Mouse (Mus musculus) retina, embryonic 14.5 days (tissue): ENCODE measurements around the gene Pcsk7.

Source experiments
- DNase-seq: peaks from one replicate; pipeline ENCODE4 v3.0.0-alpha.2; 2015; ENCODE audit warnings: low spot score

Gene Pcsk7

DNA sequence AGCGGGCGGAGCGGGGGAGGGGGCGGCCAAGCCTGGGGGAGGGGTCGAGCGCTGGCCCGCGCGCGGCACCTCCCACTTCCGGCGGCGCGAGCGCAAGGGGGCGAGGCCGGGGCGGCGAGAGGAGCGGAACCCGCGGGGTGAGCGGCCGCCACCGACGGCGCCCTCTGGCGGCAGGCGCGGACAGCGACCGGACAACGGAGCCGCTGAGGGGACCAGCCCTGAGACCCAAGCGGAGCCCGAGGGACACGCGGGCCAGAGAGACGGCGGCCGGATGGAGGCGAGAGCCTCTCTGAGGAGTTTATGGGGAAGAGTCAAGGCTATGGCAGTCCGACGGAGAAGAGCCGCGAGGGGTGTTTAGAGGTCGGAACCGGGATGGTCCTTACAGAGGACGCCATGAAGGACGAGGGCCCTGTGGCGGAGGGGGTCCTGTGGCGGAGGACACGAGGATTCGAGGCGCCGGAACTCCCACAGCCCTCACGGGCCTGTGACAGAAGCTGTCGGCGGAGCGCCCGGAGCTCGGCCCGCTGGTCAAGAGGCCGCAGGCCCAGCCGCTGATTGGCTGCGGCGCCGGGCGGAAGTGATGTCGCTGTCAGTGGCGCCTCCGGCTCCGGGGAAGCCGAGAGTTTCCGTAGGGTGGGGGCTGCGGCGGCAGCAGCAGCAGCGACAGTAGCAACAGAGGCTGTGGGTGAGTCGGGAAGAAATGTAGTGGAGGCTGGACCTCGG, at the start of gene Pcsk7, which contains the start of gene Rnf214:
Gene Pcsk7 (plus strand): TSS at position 143 of the 723 bp plus-strand sequence.
Gene Rnf214 (minus strand): TSS at position 557 of the 723 bp plus-strand sequence.
- DNase-seq, result peak; percentile 91

- no peak for DNase-seq
Observed at GRCm38 (mm10) chr9:45859364-45859763, 46.9 kb upstream of the Pcsk7 start.

DNA sequence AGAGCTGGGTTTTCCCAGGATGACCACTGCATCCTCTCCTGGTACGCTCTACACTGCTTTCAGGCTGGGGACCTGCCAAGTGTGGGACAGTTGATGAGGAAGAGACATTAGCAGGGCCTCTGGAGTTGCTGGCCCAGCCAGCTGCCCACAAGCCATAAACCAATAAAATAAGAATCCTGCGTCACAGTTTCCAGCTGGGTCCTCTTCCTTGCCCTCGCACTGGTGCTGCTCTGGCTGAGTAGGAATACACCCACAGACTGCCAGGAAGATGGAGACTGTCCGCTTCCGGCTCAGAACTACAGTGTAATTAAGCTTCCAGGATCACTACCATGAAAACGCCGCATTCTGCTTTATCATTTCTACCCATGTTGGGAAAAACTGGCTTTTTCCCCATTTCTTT, 44.5 kb upstream of the Pcsk7 start:
- no peak for DNase-seq

DNA sequence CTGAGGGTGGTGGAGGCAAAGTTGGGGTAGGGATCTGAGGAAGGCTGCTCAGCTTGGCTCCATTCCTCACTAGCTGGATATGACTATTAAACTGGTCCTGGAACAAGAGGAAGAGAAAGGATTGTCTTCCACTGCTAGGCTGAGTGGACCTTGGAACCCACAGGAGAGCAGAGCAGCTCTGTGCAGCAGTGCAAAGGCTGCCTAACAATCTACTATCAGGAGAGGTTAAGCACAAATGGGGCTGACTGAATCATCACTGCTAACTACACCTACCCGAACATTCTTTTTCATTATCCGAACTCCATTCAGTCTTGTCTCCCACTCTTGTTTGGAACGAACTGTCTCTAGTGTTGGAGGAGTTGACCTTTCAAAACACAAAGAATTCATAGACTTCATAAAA, 37.1 kb upstream of the Pcsk7 start:
- DNase-seq, result no peak

DNA sequence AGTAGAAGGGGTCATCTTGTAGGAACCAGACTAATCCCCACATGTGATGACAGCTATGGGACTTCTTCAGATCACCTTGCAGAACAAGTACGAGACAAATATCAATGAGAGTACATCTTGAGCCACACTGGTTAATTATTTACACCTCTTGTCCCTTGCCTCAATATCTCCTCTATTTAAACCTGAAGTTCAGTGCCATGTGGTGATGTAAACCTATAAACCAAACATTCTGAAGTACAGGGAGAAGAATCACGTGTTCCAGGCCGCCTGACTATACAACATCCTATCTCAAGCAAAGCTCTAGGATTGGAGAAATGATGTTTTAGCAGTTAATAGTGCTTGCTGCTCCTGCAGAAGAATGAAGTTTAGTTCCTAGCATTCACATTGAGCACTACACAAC, 36.0 kb upstream of the Pcsk7 start:
- DNase-seq, result no peak

DNA sequence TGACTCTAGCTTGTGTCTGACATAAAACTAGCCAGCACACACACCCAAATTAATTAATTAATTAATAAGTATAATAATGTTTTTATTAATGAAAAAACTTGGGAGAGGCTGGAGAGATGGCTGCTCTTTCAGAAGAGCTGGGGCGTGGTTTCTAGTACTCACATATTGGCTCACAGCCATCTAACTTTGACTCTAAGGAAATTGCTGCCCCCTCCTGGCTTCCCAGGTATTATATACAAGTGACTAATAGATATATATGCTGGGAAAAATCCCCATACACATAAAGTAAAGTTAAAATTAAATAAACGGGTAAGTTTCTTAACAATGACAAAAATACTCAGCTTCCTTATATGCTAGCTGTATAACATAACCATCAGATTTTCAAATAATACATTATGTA, 28.4 kb upstream of the Pcsk7 start:
- DNase-seq, result peak; percentile 22

DNA sequence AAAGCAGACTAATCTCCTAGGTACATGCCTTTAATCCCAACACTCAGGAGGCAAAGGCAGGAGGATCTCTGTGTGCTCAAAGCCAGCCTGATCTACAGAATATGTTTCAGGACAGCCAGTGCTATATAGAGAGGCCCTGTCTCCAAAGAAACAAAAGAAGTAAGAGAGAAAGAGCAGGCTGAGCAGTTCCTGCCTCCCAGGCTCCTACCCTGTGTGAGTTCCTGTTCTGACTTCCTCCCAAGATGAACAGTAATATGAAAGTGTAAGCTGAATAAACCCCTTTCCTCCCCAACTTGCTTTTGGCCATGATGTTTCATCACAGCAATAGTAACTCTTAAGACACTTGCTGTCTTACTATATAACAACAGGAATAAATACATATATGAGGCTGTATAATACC, 12.6 kb upstream of the Pcsk7 start:
- DNase-seq, result no peak

DNA sequence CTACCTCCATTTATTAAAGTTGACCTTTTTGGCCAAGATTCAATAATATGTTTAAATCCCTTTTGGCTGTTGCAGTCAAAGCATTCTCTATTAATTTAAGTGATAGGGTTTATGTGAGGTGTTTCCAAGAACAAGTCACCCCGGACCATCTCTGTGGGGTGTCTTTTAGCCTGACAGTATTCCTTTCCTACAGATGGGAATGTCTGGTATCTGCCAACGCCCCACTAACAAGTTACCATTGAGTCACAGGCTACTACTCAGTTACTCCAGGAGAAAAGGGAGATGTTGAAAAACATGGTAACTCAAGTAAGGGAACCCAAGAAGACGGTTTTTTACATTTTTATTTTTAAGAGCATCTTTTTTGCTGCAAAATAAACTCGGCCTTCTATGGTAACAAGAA, 1.1 kb upstream of the Pcsk7 start:
- no peak for DNase-seq

DNA sequence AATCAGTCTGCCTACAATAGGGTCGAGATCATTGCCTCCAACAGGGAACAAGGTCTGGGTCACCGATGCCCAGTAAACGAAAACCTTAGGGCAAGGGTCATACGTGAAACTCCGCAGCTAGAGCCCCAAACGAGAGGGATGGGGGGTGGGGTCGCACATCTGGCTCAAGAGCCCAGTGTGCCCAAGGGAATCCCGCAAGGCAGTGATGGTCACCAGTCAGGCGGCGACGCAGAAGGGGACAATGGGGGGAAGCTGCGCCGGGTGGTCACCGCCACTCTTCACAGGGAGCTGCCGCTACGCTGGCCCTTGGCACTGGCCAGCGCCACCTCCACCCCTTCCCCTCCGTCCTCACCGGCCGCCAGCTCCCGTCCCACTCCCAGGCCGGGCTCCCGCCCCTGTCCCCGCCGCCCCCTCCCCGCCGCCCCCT, 473 bp upstream of the Pcsk7 start:
- peak; percentile 61 for DNase-seq

GRCm38 (mm10) chr9:45907078-45907428, 756 bp downstream of the Pcsk7 start:
- no peak for DNase-seq

DNA sequence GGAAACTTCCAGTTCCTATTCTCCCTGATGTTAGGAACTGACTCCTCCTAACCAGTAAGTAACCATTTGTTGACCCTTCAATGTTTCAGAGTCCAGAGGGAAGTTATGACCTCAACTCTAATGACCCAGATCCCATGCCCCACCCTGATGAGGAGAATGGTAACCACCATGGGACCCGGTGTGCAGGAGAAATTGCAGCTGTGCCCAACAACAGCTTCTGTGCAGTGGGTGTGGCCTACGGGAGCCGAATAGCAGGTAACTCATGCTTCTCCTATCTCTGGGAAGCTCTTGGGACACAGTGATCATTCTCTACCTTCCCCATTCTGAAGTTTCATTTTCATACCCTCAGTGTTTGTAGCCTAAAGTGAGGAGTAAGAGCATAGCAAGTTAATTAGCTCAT, 4.7 kb downstream of the Pcsk7 start:
- no peak for DNase-seq

DNA sequence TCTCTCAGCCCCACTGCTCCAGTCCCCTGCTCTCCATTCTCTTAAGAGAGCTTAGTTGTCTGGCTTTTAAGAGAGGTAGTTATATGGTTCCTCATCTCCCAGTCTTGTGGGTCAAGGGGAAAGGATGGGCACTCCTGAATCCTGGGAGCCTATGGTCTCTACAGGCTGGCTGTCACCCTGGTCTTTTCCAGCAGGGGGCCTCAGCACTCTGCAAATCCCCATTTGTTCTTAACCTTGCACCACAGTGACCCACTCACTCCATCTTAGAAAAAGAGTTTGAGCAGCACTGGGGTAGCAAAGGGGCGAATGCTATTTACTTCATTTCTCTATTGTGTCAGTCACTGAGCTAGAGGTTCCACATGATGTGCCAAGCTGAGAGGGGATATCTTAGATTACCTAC, 5.4 kb downstream of the Pcsk7 start:
- DNase-seq, result peak; percentile 66

DNA sequence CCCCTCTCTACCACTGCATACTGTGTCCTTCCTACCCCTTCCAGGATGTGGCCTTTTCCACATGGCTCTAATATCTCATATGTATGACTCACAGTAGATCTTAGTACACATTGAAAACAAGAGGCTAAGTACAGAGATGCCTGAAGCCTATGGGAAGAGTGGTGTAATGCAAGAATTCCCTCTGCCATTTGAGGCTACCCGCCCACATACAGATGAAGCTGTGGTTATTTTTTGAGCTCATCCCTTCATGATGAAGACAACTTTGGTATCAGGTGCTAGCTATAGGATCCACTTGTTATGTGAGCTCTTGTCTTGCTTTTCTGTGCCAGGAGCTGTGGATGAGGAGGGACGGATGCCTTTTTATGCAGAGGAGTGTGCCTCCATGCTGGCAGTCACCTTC, 9.4 kb downstream of the Pcsk7 start:
- no peak for DNase-seq

DNA sequence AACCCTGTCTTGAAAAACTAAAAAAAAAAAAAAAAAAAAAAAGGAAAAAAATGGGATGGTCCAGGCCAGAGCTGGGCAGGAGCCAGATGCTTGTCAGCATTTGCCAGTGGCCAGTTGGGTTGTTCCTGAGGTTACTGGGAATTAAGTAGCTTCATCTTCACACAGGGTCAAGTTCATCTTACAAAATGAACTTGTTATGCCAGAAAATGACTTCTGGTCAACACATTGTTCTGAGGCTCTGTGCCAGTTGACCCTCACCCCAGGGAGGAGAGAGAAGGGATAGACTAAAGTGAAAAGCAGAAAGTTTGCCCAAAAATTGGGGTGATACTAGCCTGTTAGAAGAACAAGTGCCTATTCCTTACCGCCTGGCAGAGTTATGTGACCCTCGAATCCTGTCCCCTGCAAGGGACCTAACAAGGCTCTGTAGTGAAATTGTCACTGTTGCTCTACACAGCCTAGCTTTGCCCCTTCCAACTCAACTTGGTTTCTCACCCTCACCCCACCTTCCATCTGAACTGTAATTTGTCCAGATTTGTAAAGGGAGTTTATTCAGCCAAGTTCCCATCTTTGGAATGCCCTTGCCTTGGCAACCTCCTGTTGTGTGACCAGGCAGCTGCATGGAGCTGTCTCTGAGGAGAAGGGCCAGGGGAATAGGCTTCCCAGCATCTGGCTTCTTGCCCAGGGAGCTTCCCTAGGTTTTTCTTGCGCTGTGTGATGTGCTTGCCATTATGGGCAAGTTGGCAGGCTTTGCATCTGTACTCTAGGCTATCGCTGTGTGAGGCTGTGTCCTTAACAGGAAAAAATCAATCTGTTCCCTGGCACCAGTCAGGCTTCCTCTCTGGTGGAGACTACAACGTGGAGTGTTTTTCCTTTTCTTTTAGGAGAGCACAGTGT, 11.0 kb downstream of the Pcsk7 start:
- DNase-seq, result no peak

GRCm38 (mm10) chr9:45919895-45920294, 13.6 kb downstream of the Pcsk7 start:
- no peak for DNase-seq

GRCm38 (mm10) chr9:45929285-45929684, 23.0 kb downstream of the Pcsk7 start:
- no peak for DNase-seq

- no peak for DNase-seq
Observed at GRCm38 (mm10) chr9:45931958-45932357, 25.7 kb downstream of the Pcsk7 start.

- DNase-seq, result no peak
Observed at GRCm38 (mm10) chr9:45932571-45933415, 26.5 kb downstream of the Pcsk7 start.

GRCm38 (mm10) chr9:45935628-45936210, 29.4 kb downstream of the Pcsk7 start, which contains the start of gene Tagln:
Tagln (minus strand) TSS chr9:45936058.
- DNase-seq, result peak; percentile 16

- DNase-seq, result peak; percentile 84
Observed at GRCm38 (mm10) chr9:45936883-45937282, 30.6 kb downstream of the Pcsk7 start.

DNA sequence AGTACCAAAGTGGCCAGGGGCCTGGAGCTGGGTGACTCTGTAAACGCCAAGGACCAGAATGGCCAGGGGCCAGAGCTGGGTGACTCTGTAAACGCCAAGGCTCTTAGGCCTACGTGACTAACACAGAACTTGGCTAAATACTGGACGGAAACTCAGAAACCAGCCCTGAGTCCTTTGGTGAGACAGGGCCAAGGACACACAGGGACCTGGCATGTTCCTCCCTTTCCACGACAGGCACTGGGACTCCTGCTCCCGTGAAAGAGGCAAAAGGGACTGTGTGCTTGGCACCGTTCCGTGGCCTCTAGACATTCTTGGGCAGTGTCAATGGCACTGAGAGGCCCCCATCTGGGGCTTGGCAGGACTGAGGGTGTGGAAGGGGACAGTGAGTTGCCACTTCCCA, 31.8 kb downstream of the Pcsk7 start:
- DNase-seq, result no peak
